Mouse (Mus musculus): ENCODE measurements around the gene Erc1.

Erc1 gene

DNA sequence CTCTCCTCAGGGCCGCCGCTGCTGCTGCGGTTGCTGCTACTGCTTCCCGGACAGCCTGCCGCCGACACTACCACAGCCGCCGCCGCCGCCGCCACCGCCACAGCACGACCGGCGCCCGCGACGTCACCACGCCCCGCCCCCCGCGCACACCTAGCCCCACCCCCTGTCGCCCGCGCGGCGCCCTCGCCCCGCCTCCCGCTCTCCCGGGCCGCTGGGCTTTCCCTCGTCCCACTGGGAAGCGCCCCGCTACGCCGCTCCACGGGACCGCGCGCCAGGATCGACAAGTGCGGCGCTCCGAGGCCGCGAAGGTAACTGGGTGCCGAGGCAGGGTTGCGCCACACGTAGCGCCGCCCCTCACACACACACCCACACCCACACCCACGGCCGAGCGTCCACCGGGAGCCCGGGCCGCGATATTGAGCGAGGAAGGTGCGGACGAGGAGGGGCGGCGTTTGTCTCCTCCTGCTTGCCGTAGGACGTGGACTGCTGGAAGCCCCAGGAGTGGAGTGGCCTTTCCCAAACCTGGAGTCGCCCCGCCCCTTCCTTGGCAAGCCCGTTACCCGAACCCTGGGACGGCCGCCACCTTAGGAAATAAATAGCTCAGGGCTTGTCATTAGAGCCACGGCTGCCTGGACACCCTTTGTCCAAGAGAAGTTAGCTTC lies at the start of gene Erc1:
TSS of gene Erc1 (minus strand) at position 134 of the 662 bp plus-strand sequence.
- H3K4me3 ChIP-seq (replicated peaks; ENCODE audit: low read length): peak within 1 kb of the TSS; percentile 93
- TF ChIP-seq NANOG (IDR thresholded peaks at IDR 0.05; ENCODE audit: borderline replicate concordance, low read length) (no peak), POU5F1 (IDR thresholded peaks at IDR 0.05; ENCODE audit: borderline replicate concordance, low read length) (no peak), CTCF (conservative IDR thresholded peaks at IDR 0.05; ENCODE audit: low read length) (no peak)
- H3K27me3 ChIP-seq (ENCODE audit: insufficient read depth, low read length): no peaks in the 10 kb centered on the region
- no peaks in the 10 kb centered on the region for H3K9me3 ChIP-seq (ENCODE audit: low read length)
- no peaks in the 10 kb centered on the region for H3K36me3 ChIP-seq (ENCODE audit: insufficient read depth, low read length)
- H3K4me1 ChIP-seq (replicated peaks; ENCODE audit: low read depth, low read length): peaks cover 24% of the 10 kb centered on the region

DNA sequence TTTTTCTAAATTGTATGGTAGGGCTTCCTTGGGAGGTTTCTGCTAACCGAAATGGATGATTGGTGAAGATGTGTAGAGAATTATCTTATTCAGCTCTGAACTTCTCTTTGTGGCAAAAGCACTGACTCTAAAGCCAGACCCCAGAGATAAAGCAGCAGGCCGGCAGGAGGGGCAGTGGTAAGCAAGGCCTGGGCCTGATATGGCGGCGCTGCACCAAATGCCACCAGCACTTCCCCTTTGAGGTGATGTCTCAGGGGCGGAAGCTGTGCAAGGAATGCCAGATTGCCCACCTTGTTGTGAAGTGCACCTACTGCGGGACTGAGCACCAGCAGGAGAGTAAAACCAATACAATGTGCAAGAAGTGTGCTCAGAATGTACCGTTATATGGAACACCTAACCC lies 44.7 kb upstream of the Erc1 start:
- Histone ChIP-seq H3K27me3 (ENCODE audit: insufficient read depth, low read length) (peaks cover 23% of the 10 kb centered on the region), H3K4me3 (replicated peaks; ENCODE audit: low read length) (no peak overlapping the region), H3K36me3 (ENCODE audit: insufficient read depth, low read length) (no peaks in the 10 kb centered on the region), H3K4me1 (replicated peaks; ENCODE audit: low read depth, low read length) (peaks cover 5% of the 10 kb centered on the region; the same call in 1 of the 2 replicates), H3K9me3 (ENCODE audit: low read length) (no peaks in the 10 kb centered on the region)
- TF ChIP-seq POU5F1 (IDR thresholded peaks at IDR 0.05; ENCODE audit: borderline replicate concordance, low read length): no peak
- TF ChIP-seq CTCF (conservative IDR thresholded peaks at IDR 0.05; ENCODE audit: low read length): no peak
- no peak for TF ChIP-seq NANOG (IDR thresholded peaks at IDR 0.05; ENCODE audit: borderline replicate concordance, low read length)

DNA sequence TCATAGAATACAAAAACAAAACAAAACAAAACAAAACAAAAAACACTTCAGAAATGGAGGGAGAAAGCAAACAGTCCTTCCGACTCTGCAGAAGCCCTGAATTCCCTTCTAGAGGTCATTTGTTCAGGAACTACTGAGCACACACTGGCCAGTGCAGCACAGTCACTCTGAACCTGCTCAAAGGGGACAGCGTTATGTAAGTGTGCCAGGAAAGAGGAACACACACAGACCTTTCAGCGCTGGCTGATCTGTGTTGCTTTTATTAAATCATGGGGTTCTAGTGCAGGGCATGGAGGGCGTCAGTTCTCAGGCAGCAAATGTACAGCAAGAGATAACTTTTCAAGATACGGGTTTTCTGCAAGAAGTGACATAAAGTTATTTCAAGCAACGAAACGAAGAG lies 35.2 kb upstream of the Erc1 start:
- Histone ChIP-seq H3K27me3 (ENCODE audit: insufficient read depth, low read length) (peaks cover 4% of the 10 kb centered on the region; the same call in 1 of the 2 replicates), H3K4me1 (replicated peaks; ENCODE audit: low read depth, low read length) (0 out of 2 replicates have a peak, but pooled peaks cover 3% of the 10 kb centered on the region), H3K36me3 (ENCODE audit: insufficient read depth, low read length) (no peaks in the 10 kb centered on the region), H3K4me3 (replicated peaks; ENCODE audit: low read length) (no peak overlapping the region), H3K9me3 (ENCODE audit: low read length) (no peaks in the 10 kb centered on the region)
- no peak for TF ChIP-seq CTCF (conservative IDR thresholded peaks at IDR 0.05; ENCODE audit: low read length)
- no peak for TF ChIP-seq POU5F1 (IDR thresholded peaks at IDR 0.05; ENCODE audit: borderline replicate concordance, low read length)
- TF ChIP-seq NANOG (IDR thresholded peaks at IDR 0.05; ENCODE audit: borderline replicate concordance, low read length): no peak

DNA sequence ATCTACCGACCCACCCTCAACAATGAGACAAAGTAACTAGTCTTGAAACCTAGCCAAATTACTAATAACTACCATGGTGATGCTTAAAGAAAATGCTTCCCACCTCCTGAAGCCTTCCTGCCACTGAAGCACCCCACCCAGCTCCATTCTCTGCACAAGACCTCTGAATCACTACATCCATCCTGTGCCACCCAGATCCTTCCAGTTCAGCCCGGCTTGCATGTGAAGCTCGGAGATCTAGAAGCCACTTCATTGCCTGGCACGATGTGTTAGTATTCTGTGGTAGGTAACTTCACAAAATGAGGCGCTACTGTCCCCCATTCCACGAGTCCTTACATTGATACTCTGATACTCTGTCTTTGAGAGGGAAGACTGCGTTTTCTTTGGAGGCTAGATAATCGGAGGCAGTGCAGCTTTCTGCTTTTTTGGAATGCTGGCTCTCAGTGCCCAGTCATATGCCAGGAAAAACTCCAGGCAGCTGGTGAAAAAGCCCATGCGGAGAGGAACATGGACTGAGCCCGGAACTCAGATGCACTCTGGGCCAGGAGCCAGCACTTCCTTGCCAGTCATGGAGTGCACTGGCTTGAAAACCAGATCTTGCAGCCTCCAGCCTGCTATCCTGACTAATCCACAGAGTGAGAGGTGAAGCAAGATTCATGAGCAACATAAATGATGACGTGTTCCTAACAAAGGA lies 16.5 kb upstream of the Erc1 start:
- Histone ChIP-seq H3K4me1 (replicated peaks; ENCODE audit: low read depth, low read length) (no peaks in the 10 kb centered on the region), H3K4me3 (replicated peaks; ENCODE audit: low read length) (no peak overlapping the region), H3K36me3 (ENCODE audit: insufficient read depth, low read length) (no peaks in the 10 kb centered on the region), H3K9me3 (ENCODE audit: low read length) (peaks cover 3% of the 10 kb centered on the region; the same call in 1 of the 2 replicates), H3K27me3 (ENCODE audit: insufficient read depth, low read length) (no peaks in the 10 kb centered on the region)
- TF ChIP-seq POU5F1 (IDR thresholded peaks at IDR 0.05; ENCODE audit: borderline replicate concordance, low read length) (no peak), NANOG (IDR thresholded peaks at IDR 0.05; ENCODE audit: borderline replicate concordance, low read length) (no peak), CTCF (conservative IDR thresholded peaks at IDR 0.05; ENCODE audit: low read length) (no peak)

DNA sequence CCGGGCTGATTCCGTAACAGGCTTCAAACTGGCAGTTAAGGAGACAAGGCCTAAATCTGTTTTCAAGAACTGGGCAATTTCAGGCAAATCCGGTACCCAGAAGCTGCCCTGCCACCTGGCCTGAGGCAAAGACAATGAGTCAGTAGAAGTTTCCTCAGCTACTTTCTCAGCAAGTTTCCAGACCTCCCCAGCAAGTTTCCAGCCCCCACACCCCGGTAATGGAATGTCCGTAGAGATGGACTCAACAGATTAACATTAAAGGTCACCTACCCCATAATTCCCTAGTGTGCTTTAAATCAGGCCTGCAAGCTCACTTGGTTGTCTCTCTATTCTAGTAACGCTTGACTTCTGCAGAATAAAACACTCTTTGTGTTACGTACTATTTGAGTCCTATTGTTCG lies 13.6 kb upstream of the Erc1 start:
- Histone ChIP-seq H3K27me3 (ENCODE audit: insufficient read depth, low read length) (no peaks in the 10 kb centered on the region), H3K9me3 (ENCODE audit: low read length) (peaks cover 12% of the 10 kb centered on the region), H3K36me3 (ENCODE audit: insufficient read depth, low read length) (0 out of 2 replicates have a peak, but pooled peaks cover 3% of the 10 kb centered on the region), H3K4me3 (replicated peaks; ENCODE audit: low read length) (no peak overlapping the region), H3K4me1 (replicated peaks; ENCODE audit: low read depth, low read length) (no peaks in the 10 kb centered on the region)
- no peak for TF ChIP-seq CTCF (conservative IDR thresholded peaks at IDR 0.05; ENCODE audit: low read length)
- TF ChIP-seq POU5F1 (IDR thresholded peaks at IDR 0.05; ENCODE audit: borderline replicate concordance, low read length): no peak
- no peak for TF ChIP-seq NANOG (IDR thresholded peaks at IDR 0.05; ENCODE audit: borderline replicate concordance, low read length)

DNA sequence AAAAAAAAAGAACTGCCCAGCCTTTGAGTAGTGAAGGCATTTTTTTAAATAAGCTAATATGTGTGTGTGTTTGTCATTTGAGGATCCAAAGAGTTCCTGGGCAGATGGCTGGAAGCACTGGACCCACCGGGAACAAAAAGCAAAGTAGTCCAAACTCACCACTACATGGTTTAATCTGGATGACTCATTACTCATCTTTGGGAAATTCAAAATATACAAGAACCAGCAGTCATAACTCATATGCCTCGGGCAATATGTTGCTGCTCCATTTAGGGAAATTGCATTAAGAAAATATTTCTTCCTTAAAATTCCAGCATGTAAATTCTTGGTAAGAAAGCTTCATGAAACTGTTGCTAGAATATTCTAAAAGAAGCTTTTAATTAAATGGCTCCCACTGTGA lies 12.3 kb upstream of the Erc1 start:
- no peak overlapping the region for H3K4me3 ChIP-seq (replicated peaks; ENCODE audit: low read length)
- no peaks in the 10 kb centered on the region for H3K4me1 ChIP-seq (replicated peaks; ENCODE audit: low read depth, low read length)
- no peak for TF ChIP-seq CTCF (conservative IDR thresholded peaks at IDR 0.05; ENCODE audit: low read length)
- no peaks in the 10 kb centered on the region for H3K27me3 ChIP-seq (ENCODE audit: insufficient read depth, low read length)
- peaks cover 12% of the 10 kb centered on the region for H3K9me3 ChIP-seq (ENCODE audit: low read length)
- 0 out of 2 replicates have a peak, but pooled peaks cover 3% of the 10 kb centered on the region for H3K36me3 ChIP-seq (ENCODE audit: insufficient read depth, low read length)

DNA sequence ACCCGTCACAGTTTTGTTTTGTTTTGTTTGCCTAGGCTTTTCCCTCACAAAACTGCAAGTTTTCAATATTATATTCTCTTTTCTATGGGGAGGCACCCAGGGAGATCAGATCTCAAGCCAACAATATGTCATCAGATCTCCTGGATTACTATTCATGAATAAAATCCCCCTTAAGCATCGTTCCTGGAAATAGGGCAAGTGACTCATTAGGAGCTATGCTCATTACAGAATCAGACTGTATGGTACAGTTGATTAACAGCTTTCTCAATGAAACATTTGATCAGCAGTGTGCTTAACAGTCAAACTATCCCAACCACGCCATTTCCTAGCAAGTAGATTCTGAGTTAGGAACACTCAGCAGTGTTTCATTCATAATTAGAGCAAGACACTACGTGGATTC lies 7.5 kb upstream of the Erc1 start:
- TF ChIP-seq NANOG (IDR thresholded peaks at IDR 0.05; ENCODE audit: borderline replicate concordance, low read length): no peak
- no peak for TF ChIP-seq CTCF (conservative IDR thresholded peaks at IDR 0.05; ENCODE audit: low read length)
- no peak for TF ChIP-seq POU5F1 (IDR thresholded peaks at IDR 0.05; ENCODE audit: borderline replicate concordance, low read length)
- H3K27me3 ChIP-seq (ENCODE audit: insufficient read depth, low read length): no peaks in the 10 kb centered on the region
- H3K4me3 ChIP-seq (replicated peaks; ENCODE audit: low read length): no peak overlapping the region
- peaks cover 12% of the 10 kb centered on the region for H3K4me1 ChIP-seq (replicated peaks; ENCODE audit: low read depth, low read length)
- H3K9me3 ChIP-seq (ENCODE audit: low read length): peaks cover 12% of the 10 kb centered on the region
- 0 out of 2 replicates have a peak, but pooled peaks cover 3% of the 10 kb centered on the region for H3K36me3 ChIP-seq (ENCODE audit: insufficient read depth, low read length)

DNA sequence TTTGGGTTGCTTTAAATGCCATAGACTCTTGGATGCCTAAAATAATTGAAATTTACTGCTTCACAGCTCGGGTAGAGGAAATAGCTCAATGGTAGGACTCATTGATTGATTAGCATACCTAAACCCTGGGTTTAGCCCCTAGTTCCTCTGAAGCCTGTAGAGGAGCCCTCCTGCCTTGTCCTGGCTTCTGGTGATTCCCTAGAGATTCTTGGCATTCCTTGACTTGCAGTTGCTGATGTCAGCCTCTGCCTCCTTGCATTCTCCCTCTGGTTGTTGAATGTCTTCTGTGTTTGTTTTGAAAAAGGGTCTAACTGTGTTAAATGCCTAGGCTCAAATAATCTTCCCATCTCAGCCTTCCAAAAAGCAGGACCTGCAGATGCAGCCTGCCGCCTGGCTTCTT lies 6.2 kb upstream of the Erc1 start:
- TF ChIP-seq POU5F1 (IDR thresholded peaks at IDR 0.05; ENCODE audit: borderline replicate concordance, low read length): no peak
- TF ChIP-seq CTCF (conservative IDR thresholded peaks at IDR 0.05; ENCODE audit: low read length): no peak
- TF ChIP-seq NANOG (IDR thresholded peaks at IDR 0.05; ENCODE audit: borderline replicate concordance, low read length): no peak
- Histone ChIP-seq H3K4me3 (replicated peaks; ENCODE audit: low read length) (no peak overlapping the region), H3K27me3 (ENCODE audit: insufficient read depth, low read length) (no peaks in the 10 kb centered on the region), H3K9me3 (ENCODE audit: low read length) (peaks cover 7% of the 10 kb centered on the region), H3K36me3 (ENCODE audit: insufficient read depth, low read length) (0 out of 2 replicates have a peak, but pooled peaks cover 3% of the 10 kb centered on the region), H3K4me1 (replicated peaks; ENCODE audit: low read depth, low read length) (peaks cover 19% of the 10 kb centered on the region)
